Comparison of ENCODE assay signal across 8 mouse cellular contexts in the genomic region with DNA sequence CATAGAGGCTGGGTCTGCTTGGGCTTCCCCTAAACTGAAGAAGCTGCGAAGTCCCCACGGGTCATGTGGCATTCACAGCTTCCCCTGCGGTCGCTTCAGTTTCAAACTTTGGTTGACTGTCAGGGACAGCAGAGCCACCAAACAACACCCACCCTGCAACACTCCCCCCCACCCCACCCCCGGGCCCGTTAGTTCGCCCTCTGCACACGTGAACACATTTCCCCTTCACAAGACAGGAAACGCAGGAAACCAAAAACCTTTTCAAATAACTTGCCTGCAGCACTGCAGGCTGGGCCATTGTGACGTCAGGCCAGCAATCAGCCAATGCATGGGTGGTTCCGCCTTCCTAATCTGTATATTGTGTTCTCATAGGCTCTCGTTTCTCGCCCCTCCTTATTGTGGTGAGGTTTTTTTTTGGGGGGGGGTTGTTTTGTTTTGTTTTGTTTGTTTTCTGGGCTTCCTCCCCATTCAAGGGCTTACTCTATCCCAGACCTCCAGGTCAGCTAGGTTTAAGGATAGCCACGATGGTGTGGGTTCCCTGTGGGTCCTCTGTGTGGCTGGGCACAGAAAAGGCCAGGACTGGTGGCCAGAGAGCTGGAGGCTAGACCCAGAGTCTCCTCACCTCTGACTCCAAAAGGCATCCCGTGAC.
DNase-seq lines count a peak whose midpoint lies in the region; ATAC-seq and TF ChIP-seq lines count a peak whose summit lies in the region.

No protein-coding gene starts in this region.

- H3K4me1 ChIP-seq in hindbrain, embryonic 15.5 days (replicated peaks) = peaks cover 9% of the 10 kb centered on the region

- no peaks in the 10 kb centered on the region for H3K27me3 ChIP-seq in hindbrain, embryonic 15.5 days

- H3K4me2 ChIP-seq in hindbrain, embryonic 15.5 days = peak overlapping the region; percentile 67

- no peaks in the 10 kb centered on the region for H3K9me3 ChIP-seq in hindbrain, embryonic 15.5 days

- intact Hi-C loops in gastrocnemius, adult 2 months (cut with DNase I) = loop anchor here (5.0 kb wide), 1 partner anchor 51 kb away; no protein-coding TSS in a partner anchor
- intact Hi-C loops in left cerebral cortex, postnatal 25 days (cut with DNase I) = no loop called here

- DNase-seq in cerebellum, postnatal 36 days = peak; percentile 10 to 13
- no peak for DNase-seq in cerebellum, adult 9-11 months
- peak; percentile 83 for DNase-seq in c-Kit-positive CD71-positive TER-119-negative erythroid progenitor cells, embryonic 14.5 days (ENCODE audit: low read depth)
- peak; percentile 81 for DNase-seq in gastrocnemius, adult 2 months
- peak; percentile 37 to 61 for DNase-seq in left cerebral cortex, postnatal 25 days (ENCODE audit: low spot score in 2 of 2)
- DNase-seq in mesoderm, embryonic 11.5 days (ENCODE audit: low read depth, low spot score) = peak; percentile 81
- peak; percentile 57 to 73 for DNase-seq in spleen, adult 18-20 months

- TF ChIP-seq CTCF in gastrocnemius, adult 2 months (IDR thresholded peaks at IDR 0.05) = no peak

- H3K27ac ChIP-seq in gastrocnemius, adult 2 months = peak overlapping the region; percentile 75
- no peak overlapping the region for H3K27ac ChIP-seq in hindbrain, embryonic 15.5 days (replicated peaks)

- H3K36me3 ChIP-seq in hindbrain, embryonic 15.5 days = no peaks in the 10 kb centered on the region

- H3K4me3 ChIP-seq in gastrocnemius, adult 2 months = peak overlapping the region; percentile 61
- H3K4me3 ChIP-seq in hindbrain, embryonic 15.5 days = peak overlapping the region; percentile 25

- WGBS in hindbrain, embryonic 15.5 days = 4% methylated on average over 15 of the region's 15 CpGs

- ATAC-seq in hindbrain, embryonic 15.5 days (ENCODE audit: low FRiP score, low read depth) = peak; percentile 88

- no peak overlapping the region for H3K9ac ChIP-seq in hindbrain, embryonic 15.5 days
